Mouse (Mus musculus): Measurements from ENCODE around the gene Homer3.

The Homer3 gene

GRCm38 (mm10) chr8:70285304-70285703 lies 2.7 kb downstream of the Homer3 start:
- WGBS: 97% methylated on average over 15 of the region's 15 CpGs

DNA sequence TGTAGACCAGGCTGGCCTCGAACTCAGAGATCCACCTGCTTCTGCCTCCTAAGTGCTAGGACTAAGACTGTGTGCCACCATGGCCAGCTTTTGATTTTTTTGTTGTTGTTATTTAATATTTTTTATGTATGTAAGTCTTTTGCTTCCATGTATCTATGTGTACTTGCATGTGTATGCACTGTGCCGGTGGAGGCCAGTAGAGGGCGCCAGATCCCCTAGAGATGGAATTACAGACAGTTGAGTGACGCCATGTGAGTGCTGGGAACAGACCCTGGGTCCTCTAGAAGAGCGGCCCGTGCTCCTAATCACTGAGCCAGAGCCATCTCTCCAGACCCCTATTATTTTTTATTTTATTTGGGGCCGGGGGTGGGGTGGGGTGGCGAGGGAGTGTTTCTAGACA lies 4.1 kb downstream of the Homer3 start:
- 93% methylated on average over 8 of the region's 8 CpGs for whole genome bisulfite sequencing

DNA sequence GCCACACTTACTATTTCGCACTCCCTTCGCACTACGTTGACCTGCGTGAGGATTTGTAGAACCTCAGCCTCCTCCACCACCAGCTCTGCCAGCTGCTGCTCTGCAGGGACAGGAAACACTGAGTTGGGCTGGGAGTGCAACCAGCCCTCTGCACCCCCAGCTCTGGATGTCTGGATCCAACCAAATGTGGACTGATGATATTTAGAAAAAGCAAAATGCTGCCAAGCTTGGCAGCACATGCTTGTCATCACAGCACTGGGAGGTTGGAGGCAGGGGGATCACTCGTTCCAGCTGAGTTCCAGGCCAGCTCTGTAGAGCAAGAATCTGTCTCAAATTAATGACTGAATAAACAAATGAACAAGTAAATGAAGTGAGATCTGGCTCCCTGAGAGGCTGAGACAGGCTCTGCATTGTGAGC lies 11.4 kb downstream of the Homer3 start:
- WGBS: 44% methylated on average over 5 of the region's 5 CpGs

- WGBS: 78% methylated on average over 3 of the region's 3 CpGs
Measured at GRCm38 (mm10) chr8:70300881-70301280, 18.3 kb downstream of the Homer3 start.

- WGBS: under 1% methylated on average over 40 of the region's 40 CpGs
Measured at GRCm38 (mm10) chr8:70302358-70302890, 19.8 kb downstream of the Homer3 start, which contains the start of the genes Ddx49 and Cope. Gene Ddx49, minus strand, starts transcription at chr8:70302489. Gene Cope, plus strand, starts transcription at chr8:70302518.

GRCm38 (mm10) chr8:70302901-70303300 lies 20.3 kb downstream of the Homer3 start:
- WGBS: 4% methylated on average over 16 of the region's 16 CpGs

- 26% methylated on average over 2 of the region's 2 CpGs for WGBS
Measured at GRCm38 (mm10) chr8:70309311-70309710, 26.7 kb downstream of the Homer3 start.

GRCm38 (mm10) chr8:70313399-70313798 lies 30.8 kb downstream of the Homer3 start:
- 54% methylated on average over 2 of the region's 2 CpGs for WGBS

DNA sequence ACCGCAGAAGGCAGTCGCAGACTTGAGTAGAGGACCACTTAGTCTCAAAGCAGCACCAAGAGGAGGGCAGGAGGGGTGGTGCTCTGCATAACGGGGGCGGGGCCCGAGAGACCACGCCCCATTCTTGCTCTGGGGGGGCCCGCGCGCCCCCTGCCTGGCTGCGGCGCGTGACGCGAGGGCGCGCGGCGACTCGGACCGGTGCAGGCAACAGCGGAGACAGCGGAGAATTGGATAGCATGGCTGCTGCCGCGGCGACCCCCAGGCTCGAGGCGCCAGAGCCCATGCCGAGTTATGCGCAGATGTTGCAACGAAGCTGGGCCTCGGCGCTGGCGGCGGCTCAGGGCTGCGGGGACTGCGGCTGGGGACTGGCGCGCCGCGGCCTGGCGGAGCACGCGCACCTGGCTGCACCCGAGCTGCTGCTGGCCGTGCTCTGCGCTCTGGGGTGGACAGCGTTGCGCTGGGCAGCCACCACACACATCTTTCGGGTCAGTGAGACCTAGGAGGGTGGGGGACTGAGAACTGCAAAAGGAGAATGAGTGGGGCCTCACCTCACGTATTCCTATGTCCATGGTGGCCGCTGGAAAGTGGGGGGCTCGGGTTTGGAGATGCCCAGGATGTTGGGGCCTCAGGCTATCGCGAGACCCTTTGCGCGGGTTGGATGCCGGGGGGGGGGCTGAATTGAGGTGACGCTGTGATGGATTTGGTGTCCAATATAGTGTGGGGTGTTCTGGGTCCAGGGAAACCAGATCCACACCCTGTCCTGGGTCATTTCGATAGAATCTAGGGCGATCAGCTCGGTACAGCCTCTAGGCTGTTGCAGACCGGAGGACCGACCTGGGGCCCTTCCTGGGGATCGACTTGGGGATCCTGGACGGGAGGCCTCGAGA lies 33.2 kb downstream of the Homer3 start, which contains the start of gene Cers1:
TSS of gene Cers1 (plus strand) at position 152 of the 887 bp plus-strand sequence.
- WGBS: 2% methylated on average over 66 of the region's 66 CpGs

DNA sequence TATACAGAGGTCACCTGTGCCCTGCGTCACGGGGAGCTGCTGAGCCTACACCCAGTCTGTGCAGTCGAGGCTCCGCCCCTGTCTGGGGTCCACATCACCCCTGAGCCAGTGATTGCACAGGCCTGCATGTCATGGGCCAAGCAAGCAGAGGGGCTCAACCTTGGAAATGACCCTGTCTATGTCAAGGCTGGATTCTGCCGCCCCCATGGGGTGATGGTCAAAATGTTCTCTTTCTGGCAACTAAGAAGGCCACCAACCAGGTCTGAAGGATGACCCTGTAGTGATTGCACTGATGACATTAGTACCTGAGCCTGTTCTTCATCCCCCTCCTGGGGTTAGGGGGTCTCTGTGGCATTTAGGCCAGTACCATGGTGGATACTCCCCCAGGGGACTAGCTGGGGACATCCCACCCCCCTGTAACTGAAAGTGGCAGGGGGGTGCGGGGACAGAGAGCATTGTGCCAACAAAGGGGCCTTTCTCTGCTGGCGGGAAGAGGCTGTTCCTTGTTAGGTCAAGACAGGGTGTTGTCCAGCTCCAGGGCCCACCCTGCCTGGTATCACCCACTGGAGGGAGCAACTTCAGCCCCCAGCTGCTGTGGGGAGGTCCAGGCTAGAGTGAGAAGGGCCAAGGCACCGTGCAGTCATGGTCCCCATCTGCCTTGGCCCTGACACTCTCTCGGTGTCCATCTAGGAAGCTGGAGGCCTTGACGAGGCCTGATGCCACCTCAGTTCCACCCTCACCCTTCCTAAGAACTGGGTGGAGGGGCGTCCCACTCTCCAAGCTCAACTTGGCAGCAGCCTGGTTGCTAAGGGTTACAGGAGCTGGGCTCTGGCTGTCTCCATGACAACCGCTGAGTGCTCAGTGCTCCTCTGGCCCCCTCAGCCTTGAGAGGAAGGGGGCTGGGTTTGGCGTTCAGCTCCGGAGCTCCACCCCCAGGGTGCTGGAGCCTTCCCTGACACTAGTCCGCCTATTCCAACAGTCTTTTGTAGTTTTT lies 34.2 kb downstream of the Homer3 start:
- 9% methylated on average over 15 of the region's 15 CpGs for WGBS

- 74% methylated on average over 5 of the region's 5 CpGs for WGBS
Measured at GRCm38 (mm10) chr8:70317872-70318271, 35.2 kb downstream of the Homer3 start.

DNA sequence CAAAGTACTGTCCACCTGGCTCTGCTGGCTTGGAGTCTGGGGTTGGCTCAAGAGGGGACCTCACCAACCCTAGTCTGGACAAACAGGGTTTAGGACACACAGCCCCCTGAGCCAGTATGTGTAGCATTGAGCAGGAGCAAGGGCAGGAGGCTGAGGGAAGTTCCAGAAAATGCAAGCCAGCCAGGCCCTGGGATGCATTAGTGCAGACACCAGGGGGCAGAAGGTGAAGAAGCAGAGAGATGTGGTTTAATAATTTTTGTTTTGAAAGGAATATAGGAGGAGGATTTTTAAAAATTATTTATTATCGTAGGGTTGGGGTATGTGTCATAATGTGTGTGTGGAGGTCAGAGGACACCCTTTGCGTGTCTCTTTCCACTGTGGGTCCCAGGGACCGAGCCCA lies 41.1 kb downstream of the Homer3 start:
- WGBS: 92% methylated on average over 3 of the region's 3 CpGs

GRCm38 (mm10) chr8:70327512-70327911 lies 44.9 kb downstream of the Homer3 start:
- 72% methylated on average over 6 of the region's 6 CpGs for WGBS

GRCm38 (mm10) chr8:70329124-70329834 lies 46.7 kb downstream of the Homer3 start, which contains the start of gene Gdf1:
Gene Gdf1, plus strand, starts transcription at chr8:70329817.
- 35% methylated on average over 14 of the region's 14 CpGs for WGBS

GRCm38 (mm10) chr8:70329835-70330740 lies 47.5 kb downstream of the Homer3 start:
- WGBS: 24% methylated on average over 45 of the region's 45 CpGs

- WGBS: 27% methylated on average over 53 of the region's 53 CpGs
Measured at GRCm38 (mm10) chr8:70330741-70331364, 48.2 kb downstream of the Homer3 start.

DNA sequence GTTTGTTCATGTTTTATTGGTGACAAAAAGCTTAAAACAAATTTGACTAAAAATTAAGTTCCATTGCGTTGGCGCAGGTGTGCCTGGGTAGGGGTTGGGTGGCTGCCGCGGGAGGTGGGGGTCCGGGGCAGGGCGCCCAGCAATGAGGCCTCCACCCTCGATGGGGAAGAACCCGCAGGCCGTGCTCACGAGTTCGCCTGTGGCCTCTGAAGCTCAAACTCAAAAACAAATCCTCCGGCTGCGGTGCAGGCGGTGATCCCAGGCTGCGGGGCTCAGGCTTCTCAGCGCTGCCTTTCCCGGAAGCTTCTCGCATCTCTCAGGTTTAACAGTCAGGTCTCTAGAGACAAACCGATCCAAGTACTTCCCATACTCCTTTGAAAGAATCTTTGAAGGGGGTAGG lies 48.9 kb downstream of the Homer3 start:
- WGBS: 50% methylated on average over 19 of the region's 19 CpGs

DNA sequence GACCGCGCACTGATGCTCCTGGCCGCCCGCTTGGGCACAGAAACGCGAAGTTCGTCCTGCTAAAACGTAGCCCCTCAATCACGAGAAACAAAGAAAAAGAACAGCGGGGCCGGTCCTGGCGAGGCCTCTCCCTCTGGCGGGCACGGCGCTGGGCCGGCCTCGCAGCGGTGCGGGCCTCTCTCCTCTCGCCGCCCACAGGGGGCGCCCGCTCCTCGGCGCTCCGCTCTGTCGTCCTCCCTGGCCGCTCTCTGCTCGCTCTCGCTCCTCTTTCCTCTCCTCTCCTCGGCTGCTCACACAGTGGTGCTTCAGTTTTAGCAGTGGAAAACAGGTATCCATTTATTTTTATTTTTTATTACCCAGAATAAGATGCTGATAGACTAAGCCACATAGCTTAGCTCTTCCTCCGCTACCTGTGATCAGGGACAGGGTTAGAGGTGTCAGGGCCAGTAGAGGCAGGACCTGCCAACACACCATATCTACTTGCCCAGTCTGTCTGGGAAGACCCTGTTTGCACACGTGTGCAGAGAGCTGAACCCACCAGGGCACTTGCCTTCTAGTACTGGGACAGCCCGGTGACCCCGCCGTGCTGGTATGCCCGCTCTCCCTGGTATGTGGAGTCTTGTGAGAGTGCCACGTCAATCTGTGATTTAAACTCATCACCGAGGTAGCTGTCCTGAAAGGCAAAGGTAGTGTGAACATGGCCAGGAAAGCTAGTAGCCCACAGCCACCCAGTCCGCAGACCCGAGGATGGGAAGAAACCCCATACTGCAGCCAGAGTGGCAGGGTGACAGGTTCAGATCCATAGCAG lies 49.6 kb downstream of the Homer3 start:
- 29% methylated on average over 41 of the region's 41 CpGs for WGBS

DNA sequence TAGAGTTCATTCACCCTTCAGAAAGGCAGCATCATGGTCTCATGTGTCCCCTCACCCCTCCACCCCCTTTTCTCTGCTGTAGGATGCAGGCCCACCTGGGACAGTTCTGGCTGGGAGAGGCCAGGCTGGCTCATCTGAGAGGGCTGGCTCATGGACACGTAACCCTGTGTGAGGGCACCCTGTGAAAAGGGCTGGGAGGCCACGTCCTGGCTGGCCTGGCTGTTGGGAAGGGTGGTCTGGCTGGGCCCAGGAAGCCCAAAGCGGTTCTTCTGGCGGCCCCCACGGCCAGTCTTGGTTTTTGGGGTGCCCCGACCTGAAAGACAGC lies 50.2 kb downstream of the Homer3 start:
- 91% methylated on average over 6 of the region's 6 CpGs for WGBS

Measured in cerebral cortex, adult 2 months (tissue).